Comparison of ENCODE assay signal across 8 mouse cellular contexts in genomic region chr11:85352539-85353380, GRCm38 (mm10). TPM values are rescaled to one million over a fixed set of nuclear protein-coding genes. Genes with fewer than 3 reads are reported as not detected.
DNase-seq lines count a peak whose midpoint lies in the region; ATAC-seq lines count a peak whose summit lies in the region.

Gene Bcas3, plus strand, starts transcription at chr11:85353167.

- peak within 1 kb of the TSS; percentile 67 for H3K4me3 ChIP-seq in hindbrain, embryonic 15.5 days

- under 1% methylated on average over 47 of the region's 47 CpGs for WGBS in hindbrain, embryonic 15.5 days

- H3K27me3 ChIP-seq in hindbrain, embryonic 15.5 days: no peaks in the 10 kb centered on the region

- peak; percentile 99 for DNase-seq in T-cell, adult 2 months (ENCODE audit: low spot score)
- peak; percentile 99 for DNase-seq in cerebellum, postnatal 36 days
- peak; percentile 99 for DNase-seq in frontal cortex, postnatal 36 days (ENCODE audit: low spot score in 2 of 2)
- peak; percentile 98 for DNase-seq in left cerebral cortex, adult 11 months (ENCODE audit: low spot score)
- DNase-seq in lung, postnatal 4 days: peak; percentile 99
- DNase-seq in retina, postnatal 7 days (ENCODE audit: low read depth, low spot score): peak; percentile 95
- DNase-seq in urinary bladder, adult 2 months (ENCODE audit: low spot score): peak; percentile 95

- ATAC-seq in hindbrain, embryonic 15.5 days (ENCODE audit: low FRiP score, low read depth): peak; percentile 99

- H3K27ac ChIP-seq in hindbrain, embryonic 15.5 days (replicated peaks): peak within 1 kb of the TSS; percentile 65

- H3K36me3 ChIP-seq in hindbrain, embryonic 15.5 days: no peaks in the 10 kb centered on the region

- peaks cover 12% of the 10 kb centered on the region for H3K4me1 ChIP-seq in hindbrain, embryonic 15.5 days (replicated peaks)

- H3K9me3 ChIP-seq in hindbrain, embryonic 15.5 days: no peaks in the 10 kb centered on the region

- H3K9ac ChIP-seq in hindbrain, embryonic 15.5 days: peak within 1 kb of the TSS; percentile 67

- H3K4me2 ChIP-seq in hindbrain, embryonic 15.5 days: peak within 1 kb of the TSS; percentile 81

RNA-seq across cellular contexts. Expression of gene Bcas3, which starts in this region (rescaled TPM):
- 31.3 and 31.9 TPM in 2 replicates for polyA plus RNA-seq in hindbrain, embryonic 15.5 days (2015; fragmentation: Nextera tagmentation; extraction: Ambion mirVana)
- polyA plus RNA-seq in urinary bladder, adult 2 months (2012; rRNA removed): 28.6 and 37.8 TPM in 2 replicates

Comparison
In these comparisons a context has a peak if more than half of its experiments do, and no peak if none do; other contexts are left out.
1. Peak in every context shown above with its lines: DNase-seq, ATAC-seq, H3K4me3 ChIP-seq and H3K27ac ChIP-seq.